Mouse (Mus musculus): ENCODE results near the gene Cobll1. TPM values are rescaled to one million over a fixed set of nuclear protein-coding genes. Genes with fewer than 3 reads are reported as not detected.

Cobll1 gene
- polyA plus RNA-seq, 1 experiment, result 15.0 TPM

- Histone ChIP-seq H3K27ac (ENCODE audit: insufficient read depth, low read length) (no peak overlapping the region), H3K4me1 (ENCODE audit: control insufficient read depth, insufficient read depth, low read length) (no peaks in the 10 kb centered on the region), H3K4me3 (ENCODE audit: insufficient read depth, low read length) (no peak overlapping the region)
- TF ChIP-seq POLR2A (IDR thresholded peaks at IDR 0.05; ENCODE audit: low read depth, low read length) (no peak), CTCF (IDR thresholded peaks at IDR 0.05; ENCODE audit: borderline replicate concordance, insufficient read depth, low read length) (no peak)
Measured at GRCm38 (mm10) chr2:65087197-65087596, 152.0 kb downstream of the Cobll1 start.

GRCm38 (mm10) chr2:65083411-65083810 is 155.8 kb downstream of the Cobll1 start:
- no peak overlapping the region for H3K4me3 ChIP-seq (ENCODE audit: insufficient read depth, low read length)
- H3K4me1 ChIP-seq (ENCODE audit: control insufficient read depth, insufficient read depth, low read length), result no peaks in the 10 kb centered on the region
- no peak overlapping the region for H3K27ac ChIP-seq (ENCODE audit: insufficient read depth, low read length)
- no peak for TF ChIP-seq CTCF (IDR thresholded peaks at IDR 0.05; ENCODE audit: borderline replicate concordance, insufficient read depth, low read length)
- TF ChIP-seq POLR2A (IDR thresholded peaks at IDR 0.05; ENCODE audit: low read depth, low read length), result no peak

- TF ChIP-seq POLR2A (IDR thresholded peaks at IDR 0.05; ENCODE audit: low read depth, low read length), result no peak
- no peak for TF ChIP-seq CTCF (IDR thresholded peaks at IDR 0.05; ENCODE audit: borderline replicate concordance, insufficient read depth, low read length)
Measured at GRCm38 (mm10) chr2:65077544-65077943, 161.7 kb downstream of the Cobll1 start.

GRCm38 (mm10) chr2:65075840-65076239 is 163.4 kb downstream of the Cobll1 start:
- TF ChIP-seq POLR2A (IDR thresholded peaks at IDR 0.05; ENCODE audit: low read depth, low read length) (no peak), CTCF (IDR thresholded peaks at IDR 0.05; ENCODE audit: borderline replicate concordance, insufficient read depth, low read length) (no peak)
- peaks cover 3% of the 10 kb centered on the region; the same call in 1 of the 2 replicates for H3K4me1 ChIP-seq (ENCODE audit: control insufficient read depth, insufficient read depth, low read length)
- H3K4me3 ChIP-seq (ENCODE audit: insufficient read depth, low read length), result no peak overlapping the region
- peak overlapping the region; percentile 82; the same call in 1 of the 2 replicates for H3K27ac ChIP-seq (ENCODE audit: insufficient read depth, low read length)

More at GRCm38 (mm10) chr2:65077544-65077943, 161.7 kb downstream of the Cobll1 start:
- no peak overlapping the region for H3K4me3 ChIP-seq (ENCODE audit: insufficient read depth, low read length)
- no peak overlapping the region for H3K27ac ChIP-seq (ENCODE audit: insufficient read depth, low read length)
- peaks cover 3% of the 10 kb centered on the region; the same call in 1 of the 2 replicates for H3K4me1 ChIP-seq (ENCODE audit: control insufficient read depth, insufficient read depth, low read length)

- Histone ChIP-seq H3K4me3 (ENCODE audit: insufficient read depth, low read length) (no peak overlapping the region), H3K4me1 (ENCODE audit: control insufficient read depth, insufficient read depth, low read length) (peaks cover 3% of the 10 kb centered on the region; the same call in 1 of the 2 replicates), H3K27ac (ENCODE audit: insufficient read depth, low read length) (peak overlapping the region; percentile 82; the same call in 1 of the 2 replicates)
- TF ChIP-seq CTCF (IDR thresholded peaks at IDR 0.05; ENCODE audit: borderline replicate concordance, insufficient read depth, low read length) (no peak), POLR2A (IDR thresholded peaks at IDR 0.05; ENCODE audit: low read depth, low read length) (no peak)
Measured at GRCm38 (mm10) chr2:65075431-65075830, 163.8 kb downstream of the Cobll1 start.

- Histone ChIP-seq H3K4me3 (ENCODE audit: insufficient read depth, low read length) (no peak overlapping the region), H3K27ac (ENCODE audit: insufficient read depth, low read length) (no peak overlapping the region), H3K4me1 (ENCODE audit: control insufficient read depth, insufficient read depth, low read length) (peaks cover 3% of the 10 kb centered on the region; the same call in 1 of the 2 replicates)
- TF ChIP-seq POLR2A (IDR thresholded peaks at IDR 0.05; ENCODE audit: low read depth, low read length), result no peak
- TF ChIP-seq CTCF (IDR thresholded peaks at IDR 0.05; ENCODE audit: borderline replicate concordance, insufficient read depth, low read length), result no peak
Measured at GRCm38 (mm10) chr2:65072205-65072604, 167.0 kb downstream of the Cobll1 start.

- no peaks in the 10 kb centered on the region; the same call in 1 of the 2 replicates for H3K4me1 ChIP-seq (ENCODE audit: control insufficient read depth, insufficient read depth, low read length)
- H3K4me3 ChIP-seq (ENCODE audit: insufficient read depth, low read length), result no peak overlapping the region
- no peak for TF ChIP-seq POLR2A (IDR thresholded peaks at IDR 0.05; ENCODE audit: low read depth, low read length)
- TF ChIP-seq CTCF (IDR thresholded peaks at IDR 0.05; ENCODE audit: borderline replicate concordance, insufficient read depth, low read length), result no peak
- no peak overlapping the region for H3K27ac ChIP-seq (ENCODE audit: insufficient read depth, low read length)
Measured at GRCm38 (mm10) chr2:65053764-65054163, 185.4 kb downstream of the Cobll1 start.

- TF ChIP-seq CTCF (IDR thresholded peaks at IDR 0.05; ENCODE audit: borderline replicate concordance, insufficient read depth, low read length) (no peak), POLR2A (IDR thresholded peaks at IDR 0.05; ENCODE audit: low read depth, low read length) (no peak)
- no peaks in the 10 kb centered on the region; the same call in 1 of the 2 replicates for H3K4me1 ChIP-seq (ENCODE audit: control insufficient read depth, insufficient read depth, low read length)
Measured at GRCm38 (mm10) chr2:65052191-65053012, 186.8 kb downstream of the Cobll1 start.

GRCm38 (mm10) chr2:65050776-65051175 is 188.4 kb downstream of the Cobll1 start:
- no peak overlapping the region for H3K27ac ChIP-seq (ENCODE audit: insufficient read depth, low read length)
- H3K4me3 ChIP-seq (ENCODE audit: insufficient read depth, low read length), result no peak overlapping the region
- no peak for TF ChIP-seq CTCF (IDR thresholded peaks at IDR 0.05; ENCODE audit: borderline replicate concordance, insufficient read depth, low read length)
- no peak for TF ChIP-seq POLR2A (IDR thresholded peaks at IDR 0.05; ENCODE audit: low read depth, low read length)
- no peaks in the 10 kb centered on the region; the same call in 1 of the 2 replicates for H3K4me1 ChIP-seq (ENCODE audit: control insufficient read depth, insufficient read depth, low read length)

More at GRCm38 (mm10) chr2:65052191-65053012, 186.8 kb downstream of the Cobll1 start:
- Histone ChIP-seq H3K27ac (ENCODE audit: insufficient read depth, low read length) (peak overlapping the region; percentile 84), H3K4me3 (ENCODE audit: insufficient read depth, low read length) (no peak overlapping the region)
